Mouse (Mus musculus) lung, postnatal 0 days (tissue): ENCODE measurements around the gene Dctpp1. TPM values are rescaled to one million over a fixed set of nuclear protein-coding genes. Genes with fewer than 3 reads are reported as not detected.

Source experiments
- ATAC-seq: fragments of 200-750 bp; cut with Nextera tagmentation; 2 replicates; pipeline ENCODE4 v1.8.0; 2017; ENCODE audit warnings: moderate library complexity
- DNase-seq: peaks from one replicate; pipeline ENCODE4 v3.0.0-alpha.2; 2016; ENCODE audit warnings: low spot score
- H3K27ac ChIP-seq: fragments of 300-500 bp; sonication (generic); 2 replicates; pipeline ENCODE4 v1.5.1; 2014; ENCODE audit warnings: antibody characterized with exemption, mild to moderate bottlenecking, low read length, mixed read lengths
- H3K27me3 ChIP-seq: fragments of 300-500 bp; sonication (generic); replicated peaks from 2 replicates; pipeline ENCODE4 v1.6.1; 2014; ENCODE audit warnings: low read length, mixed read lengths; ENCODE audit not compliant: insufficient read depth
- H3K36me3 ChIP-seq: fragments of 300-500 bp; sonication (generic); 2 replicates; pipeline ENCODE4 v1.6.1; 2014; ENCODE audit warnings: low read length, mixed read lengths; ENCODE audit not compliant: insufficient read depth
- H3K4me1 ChIP-seq: fragments of 300-500 bp; sonication (generic); 2 replicates; pipeline ENCODE4 v1.6.1; 2014; ENCODE audit warnings: antibody characterized with exemption, low read depth, low read length, mixed read lengths; ENCODE audit not compliant: insufficient read depth
- H3K4me2 ChIP-seq: fragments of 300-500 bp; sonication (generic); replicated peaks from 2 replicates; pipeline ENCODE4 v1.6.1; 2014; ENCODE audit warnings: low read depth, mild to moderate bottlenecking, low read length, moderate library complexity, mixed read lengths
- H3K4me3 ChIP-seq: fragments of 300-500 bp; sonication (generic); 2 replicates; pipeline ENCODE4 v1.5.1; 2014; ENCODE audit warnings: low read depth, low read length
- H3K9ac ChIP-seq: fragments of 300-500 bp; sonication (generic); replicated peaks from 2 replicates; pipeline ENCODE4 v1.6.1; 2014; ENCODE audit warnings: low read depth, mild to moderate bottlenecking
- H3K9me3 ChIP-seq: fragments of 300-500 bp; sonication (generic); 2 replicates; pipeline ENCODE4 v1.6.1; 2016; ENCODE audit warnings: low read length, mixed read lengths
- CTCF ChIP-seq: IDR thresholded peaks from 2 replicates; pipeline ENCODE4 v1.5.1; 2016; ENCODE audit warnings: antibody characterized with exemption, mild to moderate bottlenecking
- EP300 ChIP-seq: IDR thresholded peaks from 2 replicates; pipeline ENCODE4 v1.6.1; 2016; ENCODE audit warnings: antibody characterized with exemption, mild to moderate bottlenecking, control low read depth
- WGBS: fragments of 180-500 bp; shearing (Covaris S2); extraction: QIAGEN DNeasy Blood & Tissue Kit; methylation state at CpG from one replicate; pipeline ENCODE4 v1.1.7; 2014; 5-methylcytosine and 5-hydroxymethylcytosine counted together
- polyA plus RNA-seq: library from polyadenylated mRNA; unstranded; fragments of >200 nt; fragmentation: Nextera tagmentation; extraction: Ambion mirVana; gene quantifications from 2 replicates; pipeline ENCODE4 v1.2.1, GENCODE M21; 2015

The Dctpp1 gene
- polyA plus RNA-seq, 1 experiment from 2014 or later: 36.4 TPM

DNA sequence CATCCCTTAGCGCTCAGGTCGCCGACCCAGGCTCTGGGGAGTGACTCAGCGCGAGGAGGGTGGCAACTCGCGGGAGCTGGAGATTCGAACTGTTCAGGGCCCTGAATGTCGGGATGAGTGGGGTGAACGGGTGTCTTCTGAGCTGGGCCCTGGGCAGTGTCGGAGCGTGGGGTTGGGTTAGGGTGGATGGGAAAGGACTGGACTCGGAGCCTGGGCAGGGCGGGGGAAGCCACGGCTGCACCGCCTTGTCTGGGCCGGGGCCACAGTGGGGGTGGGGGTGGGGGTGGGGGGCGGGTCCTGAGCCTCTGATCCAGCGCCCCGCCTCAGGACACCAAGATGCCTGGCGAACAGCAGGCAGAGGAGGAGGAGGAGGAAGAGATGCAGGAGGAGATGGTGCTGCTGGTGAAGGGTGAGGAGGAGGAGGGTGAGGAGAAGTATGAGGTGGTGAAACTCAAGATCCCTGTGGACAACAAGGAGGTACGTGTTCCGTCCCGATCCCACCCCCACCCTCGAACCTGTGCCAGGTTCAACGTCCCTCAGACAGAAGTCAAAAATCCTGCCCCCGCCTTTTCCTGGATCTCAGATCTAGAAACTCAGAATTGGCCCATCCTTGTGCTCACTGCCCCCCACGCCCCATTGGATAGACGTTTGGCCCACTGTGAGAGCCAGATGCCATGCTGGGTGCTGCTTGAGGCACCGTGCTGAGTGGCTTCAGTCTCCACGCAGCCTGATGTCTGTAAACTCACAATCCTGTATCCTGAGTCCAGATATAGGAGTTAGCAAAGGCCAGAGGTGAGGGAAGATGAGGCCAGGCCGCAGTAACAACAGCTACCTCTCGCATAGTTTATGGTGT, 15.6 kb downstream of the Dctpp1 start:
- Histone ChIP-seq H3K4me1 (peaks cover 8% of the 10 kb centered on the region; the same call in 1 of the 2 replicates), H3K27me3 (no peaks in the 10 kb centered on the region), H3K9me3 (no peaks in the 10 kb centered on the region), H3K4me3 (peak overlapping the region; percentile 74), H3K4me2 (peak overlapping the region; percentile 81), H3K9ac (peak overlapping the region; percentile 88), H3K27ac (peak overlapping the region; percentile 93), H3K36me3 (peaks cover 4% of the 10 kb centered on the region)
- 9% methylated on average over 29 of the region's 33 CpGs for WGBS
- DNase-seq: no peak
- peak; percentile 76 for ATAC-seq
- no peak for TF ChIP-seq EP300

DNA sequence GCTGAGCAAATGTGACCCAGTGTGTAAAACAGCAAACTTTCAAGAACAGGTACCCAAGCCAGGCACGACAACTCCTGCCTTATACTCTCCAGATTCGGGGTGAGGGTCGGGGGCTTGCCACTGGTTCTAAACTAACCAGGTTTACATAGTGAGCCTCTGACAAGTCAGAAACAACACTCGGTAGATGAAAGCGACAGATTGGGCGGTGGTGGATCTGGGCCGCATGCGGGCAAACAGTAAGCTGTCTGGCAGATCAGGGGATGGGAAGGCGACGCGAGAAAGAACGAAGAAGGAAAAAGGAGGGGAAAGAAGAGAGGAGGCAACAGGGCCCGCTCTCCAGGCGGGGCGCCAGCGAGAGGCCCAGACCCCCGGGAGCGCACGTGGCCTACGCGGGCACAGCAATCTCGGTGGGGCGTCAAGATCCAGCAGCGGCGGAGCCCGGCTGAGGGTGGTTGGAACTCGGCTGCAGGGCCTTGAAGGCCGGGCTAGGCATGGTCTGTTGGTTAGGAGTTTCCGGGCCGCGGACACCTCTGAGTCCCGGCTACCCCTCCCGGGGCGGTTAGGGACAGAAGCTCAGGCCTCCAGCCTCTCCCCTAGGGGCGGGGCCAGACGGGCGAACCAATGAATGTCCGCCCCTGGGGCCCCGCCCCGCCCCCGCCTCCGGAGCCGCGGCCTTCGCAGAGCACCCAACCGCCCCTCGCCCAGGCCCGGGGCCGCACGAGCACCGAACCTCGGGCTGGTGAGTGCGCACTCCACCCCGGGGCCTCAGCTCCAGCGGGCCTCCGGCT, 16.4 kb downstream of the Dctpp1 start, which contains the start of gene Zfp771:
TSS of gene Zfp771 (plus strand) at position 405 of the 788 bp plus-strand sequence.
- Histone ChIP-seq H3K4me1 (peaks cover 8% of the 10 kb centered on the region; the same call in 1 of the 2 replicates), H3K9ac (peak within 1 kb of the TSS; percentile 88), H3K27ac (peak within 1 kb of the TSS; percentile 93), H3K4me2 (peak within 1 kb of the TSS; percentile 81), H3K36me3 (no peaks in the 10 kb centered on the region; the same call in 1 of the 2 replicates), H3K4me3 (peak within 1 kb of the TSS; percentile 74), H3K9me3 (no peaks in the 10 kb centered on the region), H3K27me3 (no peaks in the 10 kb centered on the region)
- WGBS: 2% methylated on average over 36 of the region's 56 CpGs
- DNase-seq (peak; percentile 97), ATAC-seq (peak; percentile 98)
- TF ChIP-seq EP300: no peak
- no peak; the same call in 1 of the 2 replicates for TF ChIP-seq CTCF

DNA sequence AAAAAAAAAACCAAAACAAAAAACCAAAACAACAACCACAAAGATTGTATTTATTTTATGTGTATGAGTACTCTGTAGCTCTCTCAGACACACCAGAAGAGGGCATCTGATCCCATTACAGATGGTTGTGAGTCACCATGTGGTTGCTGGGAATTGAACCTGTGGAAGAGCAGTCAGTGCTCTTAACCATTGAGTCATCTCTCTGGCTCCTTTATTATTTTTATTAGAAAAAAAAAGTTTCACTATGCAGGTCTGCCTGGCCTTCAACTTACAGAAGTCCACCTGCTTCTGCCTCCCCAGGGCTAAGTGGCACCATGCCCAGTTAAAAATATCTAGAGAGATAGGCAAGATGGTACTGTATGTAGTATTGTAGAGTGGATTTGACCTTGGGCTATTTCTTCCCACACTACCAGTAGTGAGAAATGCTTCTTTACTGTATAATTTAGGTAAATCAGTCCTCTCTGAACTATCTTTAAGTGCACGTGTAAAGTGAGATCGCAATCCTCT, 17.1 kb downstream of the Dctpp1 start:
- TF ChIP-seq EP300 (no peak), CTCF (peak; percentile 11; the same call in 1 of the 2 replicates)
- WGBS: 33% methylated on average over 2 of the region's 2 CpGs

DNA sequence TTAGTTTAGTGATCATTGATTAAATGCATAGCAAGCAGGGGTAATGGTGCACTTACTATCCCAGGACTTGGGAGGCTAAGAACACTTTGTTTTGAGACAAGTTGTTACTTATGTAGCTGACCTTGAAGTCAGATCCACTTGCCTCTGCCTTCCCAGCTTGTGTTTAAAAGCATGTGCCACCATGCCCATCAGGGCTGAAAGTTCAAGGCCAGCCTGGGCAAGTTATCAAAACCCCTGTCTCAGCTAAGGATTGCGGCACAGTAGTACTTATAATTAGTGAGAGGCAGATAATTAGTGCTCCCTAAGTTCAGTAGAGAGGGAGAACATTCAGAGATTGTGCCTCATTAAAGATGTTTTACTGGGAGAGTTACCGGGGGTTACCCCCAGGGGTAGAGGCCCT, 25.7 kb downstream of the Dctpp1 start:
- Histone ChIP-seq H3K4me2 (no peak overlapping the region), H3K36me3 (peaks cover 16% of the 10 kb centered on the region), H3K27ac (no peak overlapping the region), H3K4me1 (peaks cover 6% of the 10 kb centered on the region; the same call in 1 of the 2 replicates), H3K4me3 (no peak overlapping the region), H3K27me3 (no peaks in the 10 kb centered on the region), H3K9ac (no peak overlapping the region), H3K9me3 (no peaks in the 10 kb centered on the region)
- ATAC-seq (no peak), DNase-seq (no peak)
- no peak for TF ChIP-seq CTCF
- TF ChIP-seq EP300: no peak
- WGBS: 95% methylated on average over 2 of the region's 2 CpGs

More for the DNA sequence above, 17.1 kb downstream of the Dctpp1 start:
- Histone ChIP-seq H3K9ac (no peak overlapping the region), H3K36me3 (no peaks in the 10 kb centered on the region; the same call in 1 of the 2 replicates), H3K4me3 (no peak overlapping the region), H3K4me2 (peak overlapping the region; percentile 81), H3K27me3 (no peaks in the 10 kb centered on the region), H3K4me1 (peaks cover 8% of the 10 kb centered on the region; the same call in 1 of the 2 replicates), H3K27ac (peak overlapping the region; percentile 93), H3K9me3 (no peaks in the 10 kb centered on the region)
- ATAC-seq (no peak), DNase-seq (no peak)

DNA sequence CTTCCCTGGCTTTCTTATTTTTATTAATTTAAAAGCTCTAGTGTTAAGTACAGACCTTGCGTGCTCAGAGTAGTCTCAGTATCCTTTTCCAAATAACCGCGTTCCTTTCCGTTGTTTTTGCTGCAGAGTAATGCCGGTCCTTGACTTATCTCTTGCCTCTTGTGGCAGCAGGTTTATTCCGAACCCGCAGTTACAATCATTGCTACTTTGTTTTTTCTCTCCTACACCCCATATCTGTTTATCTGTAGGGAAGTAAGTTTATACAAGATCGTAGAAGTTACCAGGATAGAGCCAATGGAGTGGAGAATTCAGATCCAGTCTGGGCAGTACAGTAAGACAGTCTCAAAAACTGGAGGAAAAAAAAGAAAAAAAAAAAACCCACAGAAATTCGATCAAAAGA, 26.7 kb downstream of the Dctpp1 start:
- peaks cover 16% of the 10 kb centered on the region for H3K36me3 ChIP-seq
- H3K4me2 ChIP-seq: peak overlapping the region; percentile 72
- DNase-seq (no peak), ATAC-seq (no peak)
- peak overlapping the region; percentile 64 for H3K9ac ChIP-seq
- H3K4me3 ChIP-seq: peak overlapping the region; percentile 77
- H3K4me1 ChIP-seq: peaks cover 6% of the 10 kb centered on the region; the same call in 1 of the 2 replicates
- no peaks in the 10 kb centered on the region for H3K27me3 ChIP-seq
- peak overlapping the region; percentile 90 for H3K27ac ChIP-seq
- TF ChIP-seq CTCF (no peak), EP300 (no peak)
- WGBS: 1% methylated on average over 9 of the region's 9 CpGs
- H3K9me3 ChIP-seq: no peaks in the 10 kb centered on the region

DNA sequence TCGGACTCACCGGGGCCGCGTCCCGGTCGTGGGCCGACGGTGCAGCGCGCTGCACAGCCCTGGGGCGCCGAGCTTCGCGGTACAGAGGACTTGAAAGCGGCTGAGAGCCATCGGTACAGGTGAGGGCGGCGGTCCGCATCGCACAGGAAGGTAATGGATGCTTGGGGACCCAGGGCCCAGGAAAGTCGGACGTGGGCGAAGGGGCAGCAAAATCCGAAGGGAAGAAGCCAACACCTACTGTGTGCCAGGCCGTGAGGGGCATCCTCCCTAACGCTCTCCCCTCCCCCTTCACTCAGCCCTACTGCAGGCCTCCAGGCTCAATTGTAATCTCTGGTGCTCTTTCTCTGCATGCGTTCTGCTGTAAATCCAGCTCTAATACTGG, 27.1 kb downstream of the Dctpp1 start:
- peak overlapping the region; percentile 90 for H3K27ac ChIP-seq
- H3K36me3 ChIP-seq: peaks cover 16% of the 10 kb centered on the region
- H3K4me1 ChIP-seq: peaks cover 6% of the 10 kb centered on the region; the same call in 1 of the 2 replicates
- no peaks in the 10 kb centered on the region for H3K27me3 ChIP-seq
- no peak for TF ChIP-seq EP300
- no peak for TF ChIP-seq CTCF
- peak overlapping the region; percentile 72 for H3K4me2 ChIP-seq
- no peaks in the 10 kb centered on the region for H3K9me3 ChIP-seq
- H3K4me3 ChIP-seq: peak overlapping the region; percentile 77
- ATAC-seq (peak; percentile 5), DNase-seq (no peak)
- WGBS: 3% methylated on average over 22 of the region's 27 CpGs
- peak overlapping the region; percentile 64 for H3K9ac ChIP-seq
